20 mouse cellular contexts compared by ENCODE assay signal in genomic region chr10:37390011-37390410, GRCm38 (mm10).
"Had no signal": no experiment of that assay in that cellular context is flagged by ENCODE, and none has a peak within 500 bp of the region (broad histone marks: within the 10 kb centered on the region; RNA-seq: fewer than 3 reads in every experiment).

No protein-coding gene starts in this region.

- ATAC-seq: intestine, postnatal 0 days had no signal

- H3K27me3 ChIP-seq: limb, embryonic 15.5 days; lung, embryonic 15.5 days; neural tube, embryonic 13.5 days had no signal

- H3K36me3 ChIP-seq: limb, embryonic 15.5 days; lung, embryonic 15.5 days; neural tube, embryonic 13.5 days had no signal

- DNase-seq: kidney, adult 2 months; kidney, postnatal 25 days; layer of hippocampus, adult 9-11 months; lung, adult 18-20 months; lung, postnatal 10 days; lung, postnatal 36 days; midbrain, embryonic 14.5 days; retina, postnatal 1 day; right cerebral cortex, postnatal 25 days; thymus, adult 18-20 months; thymus, postnatal 36 days had no signal

- H3K4me2 ChIP-seq: limb, embryonic 15.5 days; liver, embryonic 11.5 days; lung, embryonic 15.5 days; neural tube, embryonic 13.5 days had no signal

- H3K9me3 ChIP-seq: limb, embryonic 15.5 days; lung, embryonic 15.5 days; neural tube, embryonic 13.5 days had no signal

- H3K4me3 ChIP-seq: layer of hippocampus, adult 2 months; limb, embryonic 15.5 days; lung, embryonic 15.5 days; myocyte; neural tube, embryonic 13.5 days had no signal

- H3K9ac ChIP-seq: limb, embryonic 15.5 days; liver, embryonic 14.5 days; lung, embryonic 15.5 days; neural tube, embryonic 13.5 days had no signal

- H3K4me1 ChIP-seq: limb, embryonic 15.5 days; lung, embryonic 15.5 days had no signal

- H3K27ac ChIP-seq: kidney, postnatal 0 days; layer of hippocampus, adult 2 months; limb, embryonic 15.5 days; liver, embryonic 14.5 days; lung, embryonic 15.5 days; neural tube, embryonic 13.5 days had no signal
